Mouse (Mus musculus) embryonic fibroblast, embryonic 13.5 days (primary cell): ENCODE measurements at regions not wholly inside any gene's neighbourhood (a gene's known extent, or its start where the extent isn't known, plus 50 kb on each side); places are given as distances from the start of the nearest gene placed in this dataset.

Source experiments
- CTCF ChIP-seq: IDR thresholded peaks from 2 replicates; pipeline ENCODE4 v1.5.1; 2011; ENCODE audit warnings: mild to moderate bottlenecking, control low read depth, low read length, moderate library complexity, borderline replicate concordance; ENCODE audit not compliant: insufficient read depth
- POLR2A ChIP-seq: IDR thresholded peaks from 2 replicates; pipeline ENCODE4 v1.6.1; 2011; ENCODE audit warnings: low read depth, mild to moderate bottlenecking, control low read depth, low read length, moderate library complexity

DNA sequence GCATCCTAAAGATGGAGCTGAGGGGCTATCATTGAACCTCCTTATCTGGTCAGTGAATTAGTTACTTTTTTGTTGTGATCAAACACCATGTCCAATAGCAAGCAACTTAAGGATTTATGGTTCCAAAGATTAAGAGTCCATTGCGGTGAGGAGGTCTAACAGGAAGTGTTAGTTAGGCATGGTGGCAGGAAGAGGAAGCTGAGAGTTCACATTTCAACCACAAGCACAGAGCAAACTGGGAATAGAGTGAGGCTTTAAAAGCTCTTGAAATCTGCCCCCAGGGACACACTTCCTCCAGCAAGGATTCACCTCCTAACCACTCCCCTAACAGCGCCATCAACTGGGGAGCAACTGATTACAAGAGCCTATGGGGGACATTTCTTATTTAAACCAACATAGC, 190.9 kb downstream of the Phlda1 start:
- TF ChIP-seq POLR2A (no peak), CTCF (no peak)
